Mouse (Mus musculus): ENCODE results near the gene Pknox2. TPM values are rescaled to one million over a fixed set of nuclear protein-coding genes. Genes with fewer than 3 reads are reported as not detected.

The Pknox2 gene
- total RNA-seq, 2 experiments from 2014 or later: 76.7 to 78.9 TPM

GRCm38 (mm10) chr9:36881615-36882014 lies 265.6 kb downstream of the Pknox2 start:
- intact Hi-C loops (cut with DNase I): loop anchor here (1.0 to 5.0 kb wide), 2 partner anchors 66 to 332 kb away; no protein-coding TSS in a partner anchor
- DNase-seq (ENCODE audit: low spot score in 2 of 2): peak in 1 of 2 experiments; percentile 59

DNA sequence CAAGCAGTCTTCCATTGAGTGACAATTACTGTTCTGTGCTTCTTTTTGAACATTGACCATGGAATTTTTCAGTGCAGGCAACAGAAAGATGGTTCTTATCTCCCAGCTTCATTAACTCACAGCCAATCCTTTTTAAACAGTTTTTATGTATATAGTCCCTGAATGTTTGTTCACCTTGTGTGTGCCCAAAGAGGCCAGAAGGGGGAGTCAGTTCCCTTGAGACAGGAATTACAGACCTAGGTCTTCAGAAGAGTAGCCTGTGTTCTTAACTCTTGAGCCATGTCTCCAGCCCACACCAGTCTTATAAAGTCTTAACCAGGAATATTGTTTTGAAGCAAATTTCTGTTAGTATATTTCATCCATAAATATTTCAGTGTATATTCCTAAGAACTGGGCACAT lies 270.4 kb downstream of the Pknox2 start:
- DNase-seq (ENCODE audit: low spot score in 2 of 2): no peak
- intact Hi-C loops (cut with DNase I): no loop called here

- DNase-seq (ENCODE audit: low spot score in 2 of 2): no peak
- intact Hi-C loops (cut with DNase I): no loop called here
Measured at GRCm38 (mm10) chr9:36876313-36876712, 270.9 kb downstream of the Pknox2 start.

GRCm38 (mm10) chr9:36873796-36874195 lies 273.4 kb downstream of the Pknox2 start:
- no peak for DNase-seq (ENCODE audit: low spot score in 2 of 2)
- intact Hi-C loops (cut with DNase I): no loop called here

- intact Hi-C loops (cut with DNase I): no loop called here
- DNase-seq (ENCODE audit: low spot score in 2 of 2): no peak
Measured at GRCm38 (mm10) chr9:36870263-36870662, 276.9 kb downstream of the Pknox2 start.

DNA sequence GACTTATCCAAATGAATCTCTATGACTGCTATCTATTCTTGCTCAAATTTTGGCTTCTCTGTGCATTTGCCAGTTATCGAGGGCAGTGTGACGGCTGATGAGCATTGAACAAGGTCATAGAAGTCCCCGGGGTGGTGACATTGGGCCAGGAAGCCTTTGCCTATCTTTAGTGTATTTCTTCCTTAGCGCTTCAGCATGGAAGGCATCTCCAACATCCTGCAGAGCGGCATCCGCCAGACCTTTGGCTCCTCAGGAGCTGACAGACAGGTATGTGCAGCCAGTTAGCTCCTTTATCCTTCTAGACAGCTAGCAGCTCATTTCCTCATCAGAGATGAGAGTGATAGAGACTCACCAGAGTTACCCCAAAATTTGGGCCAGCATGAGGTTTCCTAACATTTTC lies 278.5 kb downstream of the Pknox2 start:
- DNase-seq (ENCODE audit: low spot score in 2 of 2): no peak
- intact Hi-C loops (cut with DNase I): loop anchor here (5.0 kb wide), 1 partner anchor 71 kb away; the partner anchor contains the start of gene Ei24

- intact Hi-C loops (cut with DNase I): loop anchor here (5.0 kb wide), 1 partner anchor 68 kb away; the partner anchor contains the start of gene Ei24
- peak in 1 of 2 experiments; percentile 62 for DNase-seq (ENCODE audit: low spot score in 2 of 2)
Measured at GRCm38 (mm10) chr9:36864862-36865813, 282.1 kb downstream of the Pknox2 start.

- intact Hi-C loops (cut with DNase I): no loop called here
Measured at GRCm38 (mm10) chr9:36863694-36864093, 283.5 kb downstream of the Pknox2 start.

GRCm38 (mm10) chr9:36862576-36862975 lies 284.6 kb downstream of the Pknox2 start:
- no peak for DNase-seq (ENCODE audit: low spot score in 2 of 2)
- intact Hi-C loops (cut with DNase I): no loop called here

More at GRCm38 (mm10) chr9:36863694-36864093, 283.5 kb downstream of the Pknox2 start:
- no peak for DNase-seq (ENCODE audit: low spot score in 2 of 2)

DNA sequence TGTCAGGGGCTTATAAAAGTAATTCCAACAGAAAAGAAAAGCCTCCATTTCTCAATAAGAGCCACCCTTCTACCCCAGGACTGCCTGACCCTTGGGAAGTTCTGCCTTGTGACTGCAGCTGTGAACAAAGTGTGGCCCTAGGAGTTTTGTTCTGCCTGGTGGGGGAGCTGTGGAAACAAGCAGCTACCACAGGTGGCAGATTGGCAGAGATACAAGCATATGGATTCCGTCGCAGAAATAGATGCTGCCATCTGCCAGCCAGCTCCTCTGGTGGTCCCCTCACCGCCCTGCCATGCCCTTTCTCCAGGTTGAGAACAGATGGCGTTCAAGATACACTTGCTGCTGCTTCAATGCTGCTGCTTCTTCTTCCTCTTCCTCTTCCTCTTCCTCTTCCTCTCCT lies 288.5 kb downstream of the Pknox2 start:
- DNase-seq (ENCODE audit: low spot score in 2 of 2): peak; percentile 46 to 69
- intact Hi-C loops (cut with DNase I): no loop called here

DNA sequence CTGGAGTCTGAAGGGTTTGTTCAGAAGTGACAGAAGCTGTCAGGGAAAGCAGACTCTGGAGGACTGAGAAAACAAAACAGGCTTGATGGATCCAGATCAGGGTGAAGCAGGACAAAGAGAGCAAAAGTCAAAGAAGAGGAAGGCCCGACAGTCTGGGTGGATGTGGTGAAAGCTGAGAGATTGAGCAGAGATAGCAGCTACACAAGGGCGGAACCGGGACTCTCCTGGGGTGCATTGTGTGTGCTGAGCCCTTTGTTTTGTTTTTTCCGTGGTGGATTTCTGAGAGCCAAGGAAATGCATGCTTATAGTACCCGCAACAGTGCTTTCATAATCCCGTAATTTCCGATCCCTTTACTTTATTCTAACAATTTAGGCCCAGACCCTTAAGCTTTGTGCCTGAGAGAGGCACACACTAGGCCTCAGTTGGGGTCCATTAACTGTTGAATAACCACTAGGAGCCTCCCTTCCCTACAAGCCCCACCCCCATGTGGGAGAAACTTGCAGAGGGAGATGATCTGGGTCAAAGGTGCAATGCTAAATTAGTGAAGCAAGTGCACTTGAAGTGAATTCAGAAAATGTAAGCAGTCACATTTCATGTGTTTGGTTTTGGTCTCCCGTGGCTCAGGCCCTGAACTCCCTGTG lies 289.6 kb downstream of the Pknox2 start:
- intact Hi-C loops (cut with DNase I): no loop called here
- no peak for DNase-seq (ENCODE audit: low spot score in 2 of 2)

GRCm38 (mm10) chr9:36856351-36856750 lies 290.9 kb downstream of the Pknox2 start:
- no peak for DNase-seq (ENCODE audit: low spot score in 2 of 2)
- intact Hi-C loops (cut with DNase I): no loop called here

DNA sequence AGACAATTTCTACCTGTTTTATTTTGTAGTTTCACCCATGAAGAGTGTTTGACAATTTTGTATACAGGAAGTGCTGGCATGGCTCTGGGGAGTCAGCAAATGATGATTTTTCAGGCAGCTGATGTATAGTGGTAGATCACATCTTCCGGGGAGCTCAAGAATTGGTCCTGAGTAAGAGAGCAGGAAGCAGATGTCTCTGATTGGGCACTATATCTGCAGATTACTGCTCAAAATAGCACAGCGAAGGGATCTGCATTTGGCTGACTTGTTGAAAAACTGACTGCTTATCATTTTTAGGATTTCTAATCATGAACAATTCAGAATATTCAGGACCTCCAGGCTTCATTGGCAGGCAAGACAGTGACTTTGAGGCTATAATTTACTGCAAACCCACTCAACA lies 295.0 kb downstream of the Pknox2 start:
- intact Hi-C loops (cut with DNase I): no loop called here
- peak; percentile 20 to 66 for DNase-seq (ENCODE audit: low spot score in 2 of 2)

- intact Hi-C loops (cut with DNase I): no loop called here
- DNase-seq (ENCODE audit: low spot score in 2 of 2): peak in 1 of 2 experiments; percentile 33
Measured at GRCm38 (mm10) chr9:36850091-36850490, 297.1 kb downstream of the Pknox2 start.

GRCm38 (mm10) chr9:36848661-36849060 lies 298.5 kb downstream of the Pknox2 start:
- intact Hi-C loops (cut with DNase I): no loop called here
- no peak for DNase-seq (ENCODE audit: low spot score in 2 of 2)

- no peak for DNase-seq (ENCODE audit: low spot score in 2 of 2)
- intact Hi-C loops (cut with DNase I): no loop called here
Measured at GRCm38 (mm10) chr9:36846346-36846745, 300.9 kb downstream of the Pknox2 start.

Other genes starting within 250 kb of the Pknox2 start
- 1 to 10 TPM; 8.9 to 9.4 TPM for gene Tmem218, start 60.8 kb upstream of the Pknox2 start, total RNA-seq (2021)
- gene Slc37a2, start 108.3 kb upstream of the Pknox2 start, total RNA-seq (2021): 1 to 10 TPM; 1.4 to 2.1 TPM
- gene Ccdc15, start 201.0 kb upstream of the Pknox2 start, total RNA-seq (2021): 1 to 10 TPM; 1.5 to 2.2 TPM
- gene Hepacam, start 219.9 kb upstream of the Pknox2 start, total RNA-seq (2021): 10 to 100 TPM; 56.9 to 63.7 TPM

All from left cerebral cortex, postnatal 25 days (tissue).